Mouse (Mus musculus) cortical plate, adult 2 months (tissue): ENCODE results near the gene Ppcs. TPM values are rescaled to one million over a fixed set of nuclear protein-coding genes. Genes with fewer than 3 reads are reported as not detected.

Source experiments
- H3K27ac ChIP-seq: fragments of 200-500 bp; 2 replicates; pipeline ENCODE4 v1.5.1; 2012; ENCODE audit warnings: low read length, control low read depth, inconsistent platforms; ENCODE audit not compliant: insufficient read depth
- H3K4me1 ChIP-seq: fragments of 200-500 bp; 2 replicates; pipeline ENCODE4 v1.6.1; 2011; ENCODE audit warnings: low read length; ENCODE audit not compliant: control insufficient read depth, insufficient read depth
- H3K4me3 ChIP-seq: fragments of 200-500 bp; 2 replicates; pipeline ENCODE4 v1.5.1; 2011; ENCODE audit warnings: mild to moderate bottlenecking, low read length, control low read depth; ENCODE audit not compliant: insufficient read depth
- CTCF ChIP-seq: fragments of 200-500 bp; IDR thresholded peaks from 2 replicates; pipeline ENCODE4 v1.5.1; 2011; ENCODE audit warnings: mild to moderate bottlenecking, control low read depth, low read length; ENCODE audit not compliant: insufficient read depth; ENCODE audit errors: extremely low read depth
- POLR2A ChIP-seq: fragments of 200-500 bp; IDR thresholded peaks from 2 replicates; pipeline ENCODE4 v1.6.1; 2011; ENCODE audit warnings: mild to moderate bottlenecking, low read length, control low read depth; ENCODE audit not compliant: insufficient read depth; ENCODE audit errors: extremely low read depth
- polyA plus RNA-seq: library from polyadenylated mRNA; depleted of rRNA; stranded (reverse); fragments of >200 nt; gene quantifications from 2 replicates; pipeline ENCODE4 v1.2.3, GENCODE M21; 2012

Ppcs gene
- polyA plus RNA-seq, 1 experiment = 10.2 TPM

GRCm38 (mm10) chr4:119453128-119453527, 30.9 kb upstream of the Ppcs start:
- H3K4me3 ChIP-seq = no peak overlapping the region
- TF ChIP-seq POLR2A (no peak), CTCF (no peak)
- no peak overlapping the region for H3K27ac ChIP-seq
- H3K4me1 ChIP-seq = no peaks in the 10 kb centered on the region

- Histone ChIP-seq H3K4me3 (no peak overlapping the region), H3K27ac (no peak overlapping the region), H3K4me1 (no peaks in the 10 kb centered on the region)
- TF ChIP-seq CTCF (no peak), POLR2A (no peak)
These were observed 28.2 kb upstream of the Ppcs start for GRCm38 (mm10) chr4:119450436-119450835.

- no peaks in the 10 kb centered on the region for H3K4me1 ChIP-seq
- TF ChIP-seq CTCF = no peak
- no peak for TF ChIP-seq POLR2A
- H3K4me3 ChIP-seq = no peak overlapping the region
- H3K27ac ChIP-seq = no peak overlapping the region
These were observed 25.6 kb upstream of the Ppcs start for GRCm38 (mm10) chr4:119447786-119448185.

GRCm38 (mm10) chr4:119447261-119447660, 25.0 kb upstream of the Ppcs start:
- Histone ChIP-seq H3K27ac (no peak overlapping the region), H3K4me3 (no peak overlapping the region), H3K4me1 (no peaks in the 10 kb centered on the region)
- TF ChIP-seq CTCF = no peak
- no peak for TF ChIP-seq POLR2A

GRCm38 (mm10) chr4:119442539-119442938, 20.3 kb upstream of the Ppcs start:
- no peak overlapping the region for H3K27ac ChIP-seq
- no peaks in the 10 kb centered on the region for H3K4me1 ChIP-seq
- no peak for TF ChIP-seq CTCF
- no peak for TF ChIP-seq POLR2A
- H3K4me3 ChIP-seq = no peak overlapping the region

GRCm38 (mm10) chr4:119441836-119442235, 19.6 kb upstream of the Ppcs start:
- Histone ChIP-seq H3K4me3 (no peak overlapping the region), H3K27ac (no peak overlapping the region), H3K4me1 (no peaks in the 10 kb centered on the region)
- TF ChIP-seq CTCF (no peak), POLR2A (no peak)

GRCm38 (mm10) chr4:119437936-119438335, 15.7 kb upstream of the Ppcs start:
- Histone ChIP-seq H3K27ac (no peak overlapping the region), H3K4me3 (no peak overlapping the region), H3K4me1 (no peaks in the 10 kb centered on the region)
- no peak for TF ChIP-seq CTCF
- TF ChIP-seq POLR2A = no peak

GRCm38 (mm10) chr4:119430678-119431077, 8.5 kb upstream of the Ppcs start:
- no peaks in the 10 kb centered on the region for H3K4me1 ChIP-seq
- peak; percentile 53; the same call in 1 of the 2 replicates for TF ChIP-seq CTCF
- no peak for TF ChIP-seq POLR2A
- no peak overlapping the region for H3K4me3 ChIP-seq

GRCm38 (mm10) chr4:119427680-119428079, 5.5 kb upstream of the Ppcs start:
- Histone ChIP-seq H3K4me1 (no peaks in the 10 kb centered on the region), H3K4me3 (no peak overlapping the region), H3K27ac (no peak overlapping the region)
- no peak for TF ChIP-seq POLR2A
- no peak for TF ChIP-seq CTCF

More at GRCm38 (mm10) chr4:119430678-119431077, 8.5 kb upstream of the Ppcs start:
- no peak overlapping the region for H3K27ac ChIP-seq

GRCm38 (mm10) chr4:119425601-119426000, 3.4 kb upstream of the Ppcs start:
- no peaks in the 10 kb centered on the region for H3K4me1 ChIP-seq
- no peak overlapping the region for H3K27ac ChIP-seq
- TF ChIP-seq POLR2A = no peak
- no peak for TF ChIP-seq CTCF
- no peak overlapping the region for H3K4me3 ChIP-seq

GRCm38 (mm10) chr4:119425077-119425476, 2.9 kb upstream of the Ppcs start:
- TF ChIP-seq CTCF = no peak
- no peak for TF ChIP-seq POLR2A
- Histone ChIP-seq H3K27ac (no peak overlapping the region), H3K4me1 (no peaks in the 10 kb centered on the region), H3K4me3 (no peak overlapping the region)
